ENCODE assay signal across 17 mouse cellular contexts in genomic region chr2:18959008-18959407, GRCm38 (mm10). TPM values are rescaled to one million over a fixed set of nuclear protein-coding genes. Genes with fewer than 3 reads are reported as not detected.
DNase-seq lines count a peak whose midpoint lies in the region; ATAC-seq and TF ChIP-seq lines count a peak whose summit lies in the region.
"Had no signal": no experiment of that assay in that cellular context is flagged by ENCODE, and none has a peak within 500 bp of the region (broad histone marks: within the 10 kb centered on the region; RNA-seq: fewer than 3 reads in every experiment).

No protein-coding gene starts in this region.

- TF ChIP-seq CTCF in G1E (IDR thresholded peaks at IDR 0.05; ENCODE audit: low read depth, low read length): no peak

- DNase-seq in B cell, adult 2 months: peak; percentile 49 to 54
- DNase-seq in G1E (ENCODE audit: low spot score): no peak
- no peak for DNase-seq in kidney, postnatal 10 days
- DNase-seq in right cerebral cortex, adult 2 months (ENCODE audit: low spot score in 2 of 2): no peak
- DNase-seq: cerebellum, adult 9-10 months; kidney, adult 18-20 months; kidney, postnatal 4 days; layer of hippocampus, postnatal 36 days; lung, adult 2 months had no signal

- no peak overlapping the region for H3ac ChIP-seq in myocyte (ENCODE audit: control insufficient read depth, insufficient read length)

- ATAC-seq in G1E (ENCODE audit: extremely low read depth, insufficient number of reproducible peaks, low FRiP score, poor library complexity, severe bottlenecking): peak; percentile 22; the same call in 1 of the 2 replicates
- ATAC-seq in inflammation-experienced regulatory T-cells, adult 6 months: peak; percentile 75
- ATAC-seq in erythroblast, adult 5-6 weeks (replicated peaks; ENCODE audit: low FRiP score, poor library complexity, severe bottlenecking): no peak

- H3K36me3 ChIP-seq in G1E (replicated peaks) (peaks cover 45% of the 10 kb centered on the region), myocyte (ENCODE audit: control insufficient read depth, insufficient read depth) (no peaks in the 10 kb centered on the region)
- H3K36me3 ChIP-seq: embryonic facial prominence, embryonic 12.5 days; forebrain, embryonic 10.5 days; heart, embryonic 15.5 days; neural tube, embryonic 12.5 days had no signal

- peak overlapping the region; percentile 35 for H3K4me2 ChIP-seq in myocyte (ENCODE audit: low read depth)
- H3K4me2 ChIP-seq: embryonic facial prominence, embryonic 12.5 days; heart, embryonic 15.5 days; hindbrain, embryonic 14.5 days; neural tube, embryonic 12.5 days had no signal

- no peak for TF ChIP-seq POLR2A in myocyte (IDR thresholded peaks at IDR 0.05; ENCODE audit: insufficient read length, low read depth)

- peaks cover 98% of the 10 kb centered on the region for H3K4me1 ChIP-seq in G1E (ENCODE audit: insufficient read depth, low read depth, low read length)

- H3K27me3 ChIP-seq in G1E (ENCODE audit: insufficient read depth, low read length) (no peaks in the 10 kb centered on the region), myocyte (ENCODE audit: control insufficient read depth, insufficient read depth, insufficient read length) (no peaks in the 10 kb centered on the region)
- H3K27me3 ChIP-seq: embryonic facial prominence, embryonic 12.5 days; heart, embryonic 15.5 days; neural tube, embryonic 12.5 days had no signal

- H3K4me3 ChIP-seq in G1E (ENCODE audit: low read depth, low read length) (peak overlapping the region; percentile 2; the same call in 1 of the 2 replicates), myocyte (no peak overlapping the region)
- H3K4me3 ChIP-seq: embryonic facial prominence, embryonic 12.5 days; forebrain, embryonic 10.5 days; heart, embryonic 15.5 days; neural tube, embryonic 12.5 days had no signal

- no peaks in the 10 kb centered on the region for H3K9me3 ChIP-seq in G1E (replicated peaks)
- H3K9me3 ChIP-seq: embryonic facial prominence, embryonic 12.5 days; forebrain, embryonic 10.5 days; heart, embryonic 15.5 days; neural tube, embryonic 12.5 days had no signal

- peaks cover 48% of the 10 kb centered on the region for H3K79me2 ChIP-seq in myocyte (ENCODE audit: control insufficient read depth, insufficient read depth)

TF ChIP-seq in myocyte, 11 proteins besides CTCF, POLR2A, EP300 and RAD21:
- TF ChIP-seq USF1 (IDR thresholded peaks at IDR 0.05; ENCODE audit: low read depth) (peak; percentile 81), REST (IDR thresholded peaks at IDR 0.05; ENCODE audit: insufficient read depth, insufficient read length) (no peak)

RNA-seq across cellular contexts. Expression of gene Pip4k2a, which starts 38.9 kb away (rescaled TPM):
- total RNA-seq in G1E (2014; fragmentation: Nextera tagmentation) (102 and 173 TPM in 2 replicates), G1E (2017) (56.5 and 72.3 TPM in 2 replicates)
- polyA plus RNA-seq in G1E (2012) (21.1 and 33.9 TPM in 2 replicates), myocyte (2012; fragmentation: generic; extraction: Trizol) (10.4 TPM)
- polyA plus RNA-seq in inflammation-experienced regulatory T-cells, adult 6 months (2017; shearing (Covaris generic)): 10 to 100 TPM; 16.7 to 23.5 (median 18.4) TPM
- 81.5 and 97.8 TPM in 2 replicates for total RNA-seq in erythroblast, adult 5-6 weeks (2015; ENCODE audit: low replicate concordance)
- 63.0 and 71.8 TPM in 2 replicates for total RNA-seq in erythroblast, adult 5-6 weeks (2017; ENCODE audit: low replicate concordance)

RNA-seq across cellular contexts. Expression of gene 4930426L09Rik, which starts 39.1 kb away (rescaled TPM):
- total RNA-seq in G1E (2014; fragmentation: Nextera tagmentation) (8.7 and 13.8 TPM in 2 replicates), G1E (2017) (1.6 and 2.0 TPM in 2 replicates)
- polyA plus RNA-seq in G1E (2012) (0.23 and 0.36 TPM in 2 replicates), myocyte (2012; fragmentation: generic; extraction: Trizol) (0.35 TPM)
- under 1 TPM; 0.33 to 0.99 (median 0.41) TPM for polyA plus RNA-seq in inflammation-experienced regulatory T-cells, adult 6 months (2017; shearing (Covaris generic))
- 1.3 and 4.8 TPM in 2 replicates for total RNA-seq in erythroblast, adult 5-6 weeks (2015; ENCODE audit: low replicate concordance)
- total RNA-seq in erythroblast, adult 5-6 weeks (2017; ENCODE audit: low replicate concordance): 3.0 and 3.6 TPM in 2 replicates

Comparison
In these comparisons a context has a peak if more than half of its experiments do, and no peak if none do; other contexts are left out.
1. DNase-seq: peak in B cell, adult 2 months (2 of 2); none in G1E (single experiment), kidney, postnatal 10 days (single experiment) and right cerebral cortex, adult 2 months (0 of 2).